Mouse (Mus musculus) frontal cortex, postnatal 10 days (tissue): Measurements from ENCODE around the gene Dhdds.

Source experiments
- DNase-seq, 2 experiments: peaks; one replicate each; pipeline ENCODE4 v3.0.0; 2022; ENCODE audit warnings: low spot score in 2 of 2, mixed read lengths in 1 of 2

Dhdds gene

GRCm38 (mm10) chr4:133958884-133959283 is 41.8 kb downstream of the Dhdds start:
- no peak for DNase-seq

GRCm38 (mm10) chr4:133956358-133956757 is 44.4 kb downstream of the Dhdds start:
- no peak for DNase-seq

- DNase-seq: no peak
These were observed 54.0 kb downstream of the Dhdds start for GRCm38 (mm10) chr4:133946736-133947135.

GRCm38 (mm10) chr4:133943791-133944190 is 56.9 kb downstream of the Dhdds start:
- DNase-seq: no peak

GRCm38 (mm10) chr4:133942679-133943078 is 58.0 kb downstream of the Dhdds start:
- DNase-seq: no peak

- DNase-seq: no peak
These were observed 59.1 kb downstream of the Dhdds start for GRCm38 (mm10) chr4:133941576-133941975.

GRCm38 (mm10) chr4:133940386-133941260 is 60.1 kb downstream of the Dhdds start:
- DNase-seq: no peak

- DNase-seq: no peak
These were observed 62.6 kb downstream of the Dhdds start for GRCm38 (mm10) chr4:133938077-133938476.

GRCm38 (mm10) chr4:133931785-133932184 is 68.9 kb downstream of the Dhdds start:
- no peak for DNase-seq

GRCm38 (mm10) chr4:133931349-133931748 is 69.4 kb downstream of the Dhdds start:
- DNase-seq: no peak

- no peak for DNase-seq
These were observed 71.4 kb downstream of the Dhdds start for GRCm38 (mm10) chr4:133929278-133929670.

- no peak for DNase-seq
These were observed 72.0 kb downstream of the Dhdds start for GRCm38 (mm10) chr4:133928576-133929277.

- DNase-seq: no peak
These were observed 75.5 kb downstream of the Dhdds start for GRCm38 (mm10) chr4:133925204-133925603.

- DNase-seq: no peak
These were observed 77.0 kb downstream of the Dhdds start for GRCm38 (mm10) chr4:133923743-133924142.
